Mouse (Mus musculus): Measurements from ENCODE around the gene Best2.

The Best2 gene

DNA sequence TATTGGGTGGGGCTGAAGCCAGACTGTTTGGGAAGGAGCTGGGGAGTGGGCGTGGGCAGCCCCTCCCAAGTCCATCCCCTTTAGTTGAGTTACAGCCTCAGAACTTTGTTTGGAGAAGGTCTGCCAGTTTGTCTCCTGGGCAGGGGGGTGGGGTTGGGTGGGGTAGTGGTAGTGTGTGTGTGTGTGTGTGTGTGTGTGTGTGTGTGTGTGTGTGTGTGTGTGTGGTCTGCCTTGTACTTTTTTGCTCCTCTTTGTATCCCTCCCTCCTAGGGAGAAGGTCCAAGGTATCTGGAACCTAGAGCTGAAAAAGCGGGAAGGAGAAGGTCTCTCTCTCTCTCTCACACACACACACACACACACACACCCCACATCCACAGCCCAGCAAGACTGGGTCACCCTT, at the start of gene Best2:
TSS of gene Best2 (minus strand) at position 101 of the 400 bp plus-strand sequence.
- DNase-seq: no peak

DNA sequence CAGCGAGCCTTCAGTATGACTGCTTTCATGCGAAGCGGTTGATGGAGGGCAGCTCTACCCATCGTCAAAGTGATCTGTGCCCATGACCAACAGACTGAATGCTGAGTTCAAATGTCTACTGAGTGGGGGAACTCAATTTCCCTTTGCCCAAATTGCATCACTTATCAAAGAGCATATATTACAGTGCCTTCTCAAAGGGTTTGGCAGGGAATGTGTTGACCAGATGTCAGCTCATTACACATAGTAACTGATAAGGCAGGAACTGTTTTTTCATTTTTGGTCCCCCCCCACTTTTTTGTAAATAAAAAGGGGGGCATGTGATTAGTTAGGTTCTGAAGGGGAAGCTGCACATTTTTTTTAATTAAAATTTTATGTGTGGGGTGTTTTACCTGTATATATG, 48.3 kb upstream of the Best2 start:
- no peak for DNase-seq

DNA sequence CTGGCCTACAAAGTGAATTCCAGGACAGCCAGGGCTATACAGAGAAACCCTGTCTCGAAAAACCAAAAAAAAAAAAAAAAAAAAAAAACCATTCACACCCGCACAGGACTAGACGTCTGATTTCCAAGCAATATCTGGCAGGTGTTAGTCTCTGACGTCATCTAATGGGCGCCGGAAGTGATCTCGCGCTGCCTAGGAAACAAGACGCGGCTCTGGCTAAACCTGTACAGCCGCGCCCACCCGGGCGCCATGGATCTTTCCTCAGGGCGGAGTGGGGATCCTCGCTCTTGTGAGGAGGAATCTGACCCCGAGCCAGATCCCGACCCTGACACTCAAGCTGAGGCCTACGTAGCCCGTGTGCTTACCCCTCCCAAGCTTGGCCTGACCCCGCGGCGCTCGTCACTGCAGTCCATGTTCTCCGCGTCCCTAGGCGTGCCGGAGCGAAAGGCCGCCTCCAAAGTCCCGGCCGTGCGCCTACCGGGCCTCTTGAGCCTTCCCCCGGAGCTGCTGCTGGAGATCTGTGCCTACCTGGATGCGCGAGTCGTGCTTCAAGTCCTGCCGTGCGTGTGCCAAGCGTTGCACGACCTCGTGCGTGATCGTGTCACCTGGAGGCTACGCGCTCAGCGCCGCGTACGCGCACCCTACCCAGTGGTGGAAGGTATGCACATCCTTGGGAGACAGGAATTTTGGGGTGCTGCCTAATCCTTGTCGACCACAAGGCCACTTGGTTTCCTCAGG, 45.7 kb upstream of the Best2 start, which contains the start of gene Fbxw9:
TSS of gene Fbxw9 (plus strand) at position 177 of the 738 bp plus-strand sequence.
- peak; percentile 85 for DNase-seq

DNA sequence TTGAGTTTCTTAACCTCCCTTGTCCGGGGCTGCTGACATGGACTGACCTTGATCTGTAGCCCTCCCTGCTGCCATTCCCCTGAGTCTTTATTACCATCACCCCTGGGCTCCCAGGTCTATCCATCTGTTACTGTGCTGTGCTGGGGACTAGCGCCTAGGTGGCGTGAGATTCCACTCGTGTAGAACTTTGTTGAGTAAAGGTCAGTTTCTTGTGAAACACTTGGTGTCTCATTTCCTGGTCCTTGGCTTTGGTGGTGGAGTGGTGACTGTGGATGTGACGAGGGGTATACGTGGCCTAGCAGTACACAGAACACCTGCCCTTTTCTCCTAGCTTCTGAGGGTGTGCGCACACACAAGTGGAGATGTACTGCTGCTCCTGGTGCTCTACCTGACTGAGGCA, 43.0 kb upstream of the Best2 start:
- DNase-seq: no peak

DNA sequence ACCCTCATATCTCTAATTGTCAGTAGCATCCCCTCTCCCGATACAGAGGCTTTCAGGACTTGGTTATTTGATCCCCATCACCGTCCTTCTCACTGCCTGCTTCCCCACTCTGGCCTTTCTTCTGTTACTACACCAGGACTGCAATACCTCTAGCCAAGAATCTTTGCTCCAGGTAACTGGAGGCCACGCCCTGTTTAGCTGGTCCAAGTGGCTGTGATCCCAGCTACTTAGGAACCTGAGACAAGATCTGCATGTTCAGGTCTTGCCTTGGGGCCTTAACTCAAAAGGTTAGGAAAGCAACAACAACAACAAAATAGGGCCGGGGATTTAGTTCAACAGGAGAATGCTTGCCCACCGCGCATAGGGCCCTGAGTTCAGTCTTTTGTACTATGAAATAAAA, 29.3 kb upstream of the Best2 start:
- DNase-seq: no peak

DNA sequence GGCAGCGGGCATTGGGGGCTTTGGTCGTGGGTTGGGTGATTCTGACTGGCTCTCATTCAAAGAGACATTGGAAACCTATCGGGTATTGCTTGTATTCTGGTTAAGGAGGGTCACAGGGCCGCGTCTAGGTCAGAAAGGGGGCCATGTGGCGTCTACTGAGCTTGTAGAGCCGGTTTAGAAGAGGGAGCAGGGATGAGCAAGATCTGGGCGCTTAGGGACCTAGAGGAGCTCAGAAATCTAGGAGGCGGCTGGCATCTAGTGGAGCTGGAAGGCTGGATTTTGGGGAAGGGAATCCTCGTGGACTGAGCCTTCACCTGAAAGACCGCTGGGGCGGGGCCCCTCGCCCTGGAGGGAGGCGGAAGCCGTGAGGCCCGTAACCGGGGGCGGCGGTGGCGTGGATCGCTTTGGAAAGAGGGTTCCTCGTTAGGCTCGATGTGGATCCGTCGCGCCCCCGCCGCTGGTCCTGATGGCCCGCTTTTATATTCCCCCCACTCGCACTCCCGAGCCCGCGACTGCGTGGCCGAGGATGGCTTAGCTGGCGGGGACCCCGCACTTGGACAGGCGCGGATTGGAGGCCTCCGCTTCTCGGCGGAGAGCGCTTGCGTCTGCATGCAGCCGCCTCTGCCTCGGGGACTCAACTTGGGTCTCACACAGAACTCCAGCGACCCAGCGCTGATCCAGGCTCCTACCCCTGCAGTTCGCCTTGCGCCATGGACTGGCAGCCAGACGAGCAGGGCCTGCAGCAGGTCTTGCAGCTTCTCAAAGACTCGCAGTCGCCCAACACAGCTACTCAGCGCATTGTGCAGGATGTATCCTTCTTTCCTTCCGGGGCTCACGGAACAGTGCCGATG, 23.6 kb upstream of the Best2 start:
- DNase-seq: peak; percentile 36

DNA sequence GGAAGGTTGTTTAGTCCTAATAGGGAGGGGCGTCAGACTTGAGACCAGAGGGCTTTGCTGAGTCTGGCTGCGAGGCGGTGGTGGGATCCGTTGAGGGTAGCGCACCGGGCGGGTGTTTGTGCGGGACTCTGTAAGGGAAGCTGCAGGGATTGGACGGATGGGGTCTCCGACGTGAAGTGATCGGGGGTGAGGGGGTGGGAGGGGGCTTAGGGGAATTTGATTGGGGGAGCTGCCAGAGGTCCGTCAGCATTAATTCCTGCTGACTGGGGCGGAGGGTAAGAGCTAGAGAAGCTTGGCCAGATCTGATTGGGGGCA, 23.0 kb upstream of the Best2 start:
- no peak for DNase-seq

DNA sequence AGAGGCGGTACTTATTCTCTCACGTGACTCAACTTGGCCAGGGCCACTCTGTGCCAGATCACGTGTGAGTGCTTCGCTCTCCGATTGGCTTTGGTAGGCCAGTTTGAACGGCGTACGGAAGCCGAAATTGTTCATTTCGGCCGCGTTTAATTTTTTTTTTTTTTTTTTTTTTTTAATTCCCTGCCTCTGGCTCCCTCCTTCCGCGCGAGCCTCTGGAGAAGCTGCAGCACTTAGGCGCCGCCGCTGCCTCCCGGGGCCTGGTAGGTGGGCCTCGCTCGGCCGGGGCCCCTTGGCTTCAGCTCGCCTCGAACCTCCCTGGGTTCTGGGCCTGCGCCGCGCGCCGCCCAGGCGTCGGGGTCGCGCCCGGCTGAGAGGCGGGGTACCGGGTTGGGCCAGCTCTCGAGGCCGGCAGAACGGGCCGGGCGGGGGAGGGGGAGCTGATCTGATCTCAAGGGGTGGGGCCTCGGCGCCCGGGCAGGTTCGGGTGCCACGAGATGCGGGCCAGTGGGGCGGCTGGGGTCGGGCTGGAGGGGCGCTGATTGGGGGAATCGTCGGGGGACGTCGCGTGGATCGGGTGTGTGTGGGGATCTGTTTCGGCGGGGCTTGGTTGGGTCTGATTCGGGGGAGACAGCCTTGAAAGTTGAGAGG, 22.5 kb upstream of the Best2 start, which contains the start of gene Tnpo2:
TSS of gene Tnpo2 (plus strand) at position 198 of the 648 bp plus-strand sequence.
- DNase-seq: peak; percentile 85

DNA sequence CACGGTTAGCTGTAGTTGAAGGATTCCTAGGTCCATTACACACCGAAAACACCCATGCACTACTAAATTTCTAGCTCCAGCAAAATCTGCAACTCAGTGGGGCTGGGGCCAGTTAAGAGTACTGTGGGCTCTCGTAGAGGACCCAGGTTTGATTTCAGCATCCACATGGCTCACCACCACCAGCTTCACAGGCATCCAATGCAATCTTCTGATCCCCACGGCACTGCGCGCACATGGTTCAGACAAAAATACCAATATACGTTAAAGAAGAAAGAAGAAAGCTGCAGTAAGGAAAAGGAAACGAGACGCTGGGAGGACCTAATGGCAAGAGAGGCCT, 22.0 kb upstream of the Best2 start:
- no peak for DNase-seq

DNA sequence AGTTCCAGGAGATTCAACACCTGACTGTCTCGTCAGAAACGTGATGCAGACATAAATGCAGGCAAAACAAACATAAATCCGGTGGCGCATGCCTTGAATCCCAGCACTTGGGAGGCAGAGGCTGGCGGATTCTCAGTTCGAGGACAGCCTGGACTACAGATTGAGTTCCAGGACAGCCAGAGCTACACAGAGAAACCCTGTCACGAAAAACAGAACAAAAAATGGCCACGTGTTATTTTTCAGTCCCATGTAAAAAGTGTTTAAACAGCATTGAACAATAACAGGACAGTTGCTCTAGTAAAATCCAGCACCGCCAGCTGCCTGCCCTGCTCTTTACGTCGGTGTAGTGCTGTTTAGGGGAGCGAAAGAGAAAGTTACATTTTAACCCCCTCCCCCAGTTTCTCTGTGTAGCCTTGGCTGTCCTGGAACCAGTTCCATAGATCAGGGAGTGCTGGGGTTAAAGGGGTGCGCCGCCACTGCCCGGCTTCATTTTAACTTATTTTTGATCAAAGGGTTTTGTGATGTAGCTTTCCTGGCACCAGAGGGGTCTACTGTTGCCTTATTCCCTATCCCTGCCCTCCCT, 21.5 kb upstream of the Best2 start:
- no peak for DNase-seq

DNA sequence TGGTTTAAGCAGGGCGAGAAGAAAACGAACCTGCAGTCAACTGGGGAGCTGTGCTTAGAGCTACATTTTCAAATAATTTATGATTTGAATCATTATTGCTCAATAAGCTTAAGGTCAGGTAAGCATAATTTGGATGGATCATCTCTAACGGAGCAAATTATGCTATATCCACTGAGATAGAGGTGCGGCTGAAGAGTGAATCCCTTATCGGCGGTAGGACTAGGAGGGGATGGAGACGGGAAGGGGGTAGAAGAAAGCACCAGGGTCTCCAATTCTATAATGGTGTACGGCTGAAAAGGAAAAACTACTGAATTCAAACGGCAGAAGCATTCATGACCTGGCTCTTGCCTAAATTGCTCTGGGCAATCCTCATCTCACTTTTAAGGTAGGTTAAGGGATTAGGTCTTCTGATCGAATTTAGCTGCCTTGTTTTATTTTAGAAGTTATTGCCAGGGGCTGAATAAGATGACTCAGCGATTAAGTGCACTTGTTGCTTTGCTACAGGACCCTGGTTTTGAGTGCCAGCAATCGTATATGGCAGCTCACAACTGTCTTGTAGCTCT, 20.9 kb upstream of the Best2 start:
- DNase-seq: no peak

DNA sequence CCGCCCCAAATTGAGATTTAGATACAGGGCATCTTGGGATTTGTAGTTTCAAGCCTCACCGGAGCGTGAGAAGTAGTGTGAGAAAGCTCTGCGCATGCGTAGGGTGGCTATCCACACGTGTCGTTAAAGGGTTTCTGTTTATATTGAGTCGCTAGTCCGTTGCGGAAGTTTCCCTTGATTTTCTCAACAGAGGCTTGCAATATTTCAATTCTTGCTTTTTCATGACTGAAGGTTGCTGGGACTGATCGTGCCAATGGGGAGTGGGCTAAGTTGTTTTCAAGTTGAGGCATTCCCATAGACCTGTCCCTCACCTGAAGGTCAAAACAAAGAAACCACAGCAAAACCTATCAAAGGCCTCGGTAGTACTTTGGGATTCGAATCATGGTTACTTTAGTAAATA, 20.4 kb upstream of the Best2 start:
- peak; percentile 59 for DNase-seq

DNA sequence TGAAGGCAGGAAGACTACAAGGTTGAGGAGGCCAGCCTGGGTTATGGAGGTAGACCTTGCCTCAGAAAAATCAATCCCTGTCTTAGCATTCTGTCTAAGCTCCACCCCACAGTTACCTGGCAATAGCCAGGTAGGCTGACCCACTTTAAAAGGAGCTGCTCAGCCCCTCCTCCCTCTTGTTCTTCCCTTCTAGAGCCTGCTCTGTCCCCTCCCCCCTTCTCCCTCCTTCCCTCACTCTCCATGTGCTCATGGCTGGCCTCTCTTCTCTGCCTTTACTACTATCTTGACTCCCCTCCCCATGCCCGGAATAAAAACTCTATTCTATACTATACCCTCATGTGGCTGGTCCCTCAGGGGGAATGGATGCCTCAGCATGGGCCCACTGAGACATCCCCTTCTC, 19.5 kb upstream of the Best2 start:
- DNase-seq: no peak

DNA sequence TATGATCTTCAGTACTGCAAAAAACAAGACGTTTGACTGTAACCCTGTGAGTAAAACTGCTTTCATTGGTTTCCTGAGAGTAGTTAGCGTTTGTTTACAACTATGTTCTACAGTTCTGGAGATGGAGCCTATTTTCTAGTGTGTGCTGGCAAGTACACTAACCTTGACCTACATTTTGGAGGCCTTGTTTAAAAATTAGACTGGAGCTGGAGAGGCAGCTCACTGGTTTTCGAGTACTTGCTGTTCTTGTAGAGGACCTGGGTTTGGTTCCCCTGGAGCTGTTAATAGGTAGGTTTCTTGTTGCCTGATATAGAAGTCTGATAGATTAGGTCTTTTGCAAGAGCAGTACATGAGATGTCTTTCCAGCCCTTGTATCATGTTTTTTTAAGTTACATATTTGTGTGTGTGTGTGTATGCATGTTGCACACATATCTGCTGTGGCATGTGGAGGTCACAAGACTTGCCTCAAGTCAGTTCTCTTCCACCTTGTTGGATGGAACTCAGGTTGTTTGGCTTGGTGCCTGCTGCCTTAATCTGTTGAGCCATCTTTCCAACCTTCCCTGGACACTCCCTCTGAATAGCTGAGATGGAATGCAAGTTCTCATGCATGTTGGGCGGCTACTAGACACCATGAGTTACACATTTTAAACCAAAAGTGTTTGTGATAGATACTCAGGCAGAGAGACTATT, 18.4 kb upstream of the Best2 start:
- DNase-seq: no peak

DNA sequence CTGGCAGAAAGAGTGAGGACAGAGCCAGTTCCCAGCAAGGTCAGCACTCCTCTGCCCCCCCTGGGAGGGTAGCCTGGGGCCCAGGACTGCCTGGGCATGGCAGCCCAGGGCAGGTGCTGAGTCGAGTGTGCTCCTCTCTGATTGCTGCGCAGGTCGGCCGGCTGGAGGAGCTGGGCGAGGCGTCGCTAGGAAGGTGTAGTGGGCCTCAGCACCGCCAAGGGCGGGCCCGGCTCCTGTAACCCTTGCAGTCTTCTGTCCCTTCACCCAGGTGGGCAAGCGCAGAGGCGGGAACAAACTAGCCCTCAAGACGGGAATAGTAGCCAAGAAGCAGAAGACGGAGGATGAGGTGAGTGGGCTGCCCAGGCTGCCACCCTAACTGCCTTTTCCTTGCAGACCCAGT, 14.9 kb upstream of the Best2 start:
- DNase-seq: no peak

DNA sequence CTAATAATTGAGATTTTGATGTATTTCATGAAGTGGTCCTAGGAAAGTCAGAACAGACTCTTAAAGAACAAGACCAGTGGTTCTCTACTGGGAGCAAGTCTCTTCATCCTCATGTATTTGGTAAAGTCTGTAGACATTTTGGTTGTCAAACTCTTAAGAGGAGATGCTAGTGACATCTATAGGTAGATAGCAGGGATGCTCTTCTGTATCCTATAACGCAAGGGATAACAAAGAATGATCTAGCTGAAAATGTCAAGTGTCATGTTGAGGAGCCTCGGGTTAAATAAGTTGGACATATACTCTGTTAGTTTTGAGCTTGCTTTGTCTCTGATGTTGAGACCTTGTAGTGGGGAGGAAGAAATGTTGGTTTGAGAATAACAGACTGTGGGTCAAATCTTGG, 13.6 kb upstream of the Best2 start:
- no peak for DNase-seq

DNA sequence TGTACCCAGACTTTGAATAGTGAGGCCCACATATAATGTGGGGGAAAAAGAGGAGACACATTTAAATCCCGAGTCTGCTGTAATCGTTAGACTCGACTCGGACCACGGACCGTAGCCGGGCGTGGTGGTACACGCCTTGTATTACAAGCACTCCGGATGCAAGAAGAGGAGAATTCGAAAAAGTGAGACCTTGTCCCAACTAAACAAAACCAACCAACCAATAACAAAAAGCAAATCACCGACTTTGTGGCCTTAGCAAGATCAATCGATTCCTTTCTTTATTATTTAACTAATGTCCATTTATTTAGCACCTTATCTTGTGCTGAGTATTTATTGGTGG, 13.2 kb upstream of the Best2 start:
- no peak for DNase-seq

DNA sequence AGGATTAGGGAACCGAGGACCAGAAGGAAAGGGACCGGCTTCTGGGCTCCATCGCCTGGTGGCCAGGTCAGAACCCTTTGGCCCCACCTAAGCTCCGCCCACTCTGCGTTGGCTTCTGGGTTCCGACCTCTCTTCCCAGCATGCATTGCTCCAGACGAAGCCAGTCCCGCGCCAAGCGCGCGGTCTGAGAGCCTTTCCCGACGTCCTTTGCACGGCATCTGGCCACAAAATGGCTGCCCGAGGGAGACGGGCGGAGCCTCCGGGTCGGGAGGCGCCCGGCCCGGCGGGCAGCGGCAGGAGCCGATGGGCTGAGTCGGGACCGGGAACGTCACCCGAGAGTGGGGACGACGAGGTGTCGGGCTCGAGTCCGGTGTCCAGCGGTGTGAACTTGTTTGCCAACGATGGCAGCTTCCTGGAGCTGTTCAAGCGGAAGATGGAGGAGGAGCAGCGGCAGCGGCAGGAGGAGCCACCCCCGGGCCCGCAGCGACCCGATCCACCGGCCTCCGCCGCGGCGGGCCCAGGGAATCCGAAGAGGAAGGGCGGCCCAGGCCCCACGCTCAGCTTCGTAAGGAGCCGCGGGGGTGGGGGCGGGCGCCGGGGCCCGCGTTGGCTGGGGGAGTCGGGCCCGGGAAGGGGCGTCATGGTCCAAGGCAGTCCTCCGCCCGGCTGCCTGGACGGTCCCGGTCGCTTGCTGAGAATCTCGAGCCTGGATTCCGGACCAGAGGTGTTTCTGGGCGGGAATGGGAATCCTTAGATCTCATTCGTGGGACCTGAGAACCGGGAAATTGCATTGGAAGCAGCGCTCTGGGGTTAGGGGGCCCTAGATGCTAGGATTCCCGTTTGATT, 12.6 kb upstream of the Best2 start, which contains the start of gene Trir:
TSS of gene Trir (plus strand) at position 154 of the 846 bp plus-strand sequence.
- peak; percentile 96 for DNase-seq

DNA sequence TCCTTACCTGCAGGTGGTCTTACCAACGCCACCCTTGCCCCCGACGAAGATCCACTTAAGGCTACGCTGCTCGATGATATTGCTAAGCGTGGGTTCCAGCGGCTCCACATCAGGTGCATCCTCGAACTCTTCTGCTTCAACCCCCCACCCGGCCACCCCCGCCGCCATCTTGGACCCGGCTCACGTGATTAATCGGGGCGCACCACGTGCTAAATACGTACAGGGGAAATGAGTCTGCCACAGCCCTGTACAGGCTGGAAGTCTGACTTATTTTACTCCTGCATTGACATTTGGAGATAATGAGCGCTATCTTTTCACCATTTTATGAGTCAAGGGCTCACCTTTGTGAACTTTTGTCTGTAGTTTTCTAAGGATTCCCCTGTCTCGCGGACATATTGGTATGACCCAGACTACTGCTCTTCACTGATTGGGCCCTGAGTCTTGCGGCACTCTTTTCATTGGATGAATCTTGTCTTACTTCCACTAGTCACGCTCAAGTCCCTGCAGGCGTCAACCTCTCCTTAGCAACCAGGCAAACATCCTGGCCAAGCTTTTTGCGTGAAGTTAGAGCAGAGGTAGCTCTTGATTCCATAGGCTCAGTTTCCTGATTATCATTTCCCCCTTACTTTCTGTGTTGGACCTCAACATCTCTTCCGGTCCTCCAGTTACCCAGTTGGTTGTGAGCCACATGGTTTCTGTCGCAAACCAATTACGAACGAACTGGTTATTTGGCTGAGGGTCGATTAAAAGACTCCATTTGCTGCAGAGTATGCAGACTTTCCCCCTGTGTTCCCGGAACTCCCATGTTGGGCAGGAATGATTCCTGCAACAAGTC, 11.0 kb upstream of the Best2 start, which contains the start of gene Asna1:
TSS of gene Asna1 (minus strand) at position 184 of the 835 bp plus-strand sequence.
- DNase-seq: peak; percentile 72

DNA sequence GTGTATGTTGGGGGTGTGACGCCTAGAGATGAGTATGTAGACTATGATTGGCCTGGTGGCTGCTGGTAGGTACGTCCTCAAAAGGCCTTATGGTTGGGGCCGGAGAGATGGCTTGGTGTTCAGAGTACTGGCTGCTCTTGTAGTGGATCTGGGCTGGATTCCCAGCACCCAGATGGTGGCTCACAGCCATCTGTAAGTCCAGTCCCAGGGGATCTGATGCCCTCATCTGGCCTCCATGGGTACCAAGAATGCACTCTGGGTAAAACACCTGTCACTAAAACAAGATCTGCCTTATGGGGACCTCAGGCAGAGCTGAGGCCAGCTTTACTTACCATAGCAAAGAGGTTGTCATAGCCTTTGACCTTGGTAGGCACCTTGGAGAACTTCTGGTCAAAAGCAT, 9.5 kb upstream of the Best2 start:
- no peak for DNase-seq

All from cerebellum, adult 11 months (tissue).